Mouse (Mus musculus) spleen, embryonic (tissue): Measurements from ENCODE around the gene Plcb4.

Experiments used
- CTCF ChIA-PET: fragments of 350-600 bp; sonication (Branson Sonifier 250); formaldehyde crosslinking; loops from one replicate; lab custom pipeline; 2022; lab: Charles Lee

Plcb4 gene

GRCm38 (mm10) chr2:135810841-135811240 is 152.0 kb downstream of the Plcb4 start:
- CTCF ChIA-PET = no interaction called here

- CTCF ChIA-PET = no interaction called here
These were observed 152.8 kb downstream of the Plcb4 start for GRCm38 (mm10) chr2:135811453-135812101.

- CTCF ChIA-PET = no interaction called here
These were observed 154.0 kb downstream of the Plcb4 start for GRCm38 (mm10) chr2:135812701-135813246.

- CTCF ChIA-PET = no interaction called here
These were observed 161.9 kb downstream of the Plcb4 start for GRCm38 (mm10) chr2:135820691-135821090.

- CTCF ChIA-PET = no interaction called here
These were observed 164.9 kb downstream of the Plcb4 start for GRCm38 (mm10) chr2:135823690-135824089.

- CTCF ChIA-PET = no interaction called here
These were observed 165.9 kb downstream of the Plcb4 start for GRCm38 (mm10) chr2:135824757-135825156.

GRCm38 (mm10) chr2:135825645-135826044 is 166.8 kb downstream of the Plcb4 start:
- CTCF ChIA-PET = no interaction called here

- CTCF ChIA-PET = no interaction called here
These were observed 168.0 kb downstream of the Plcb4 start for GRCm38 (mm10) chr2:135826616-135827360.

GRCm38 (mm10) chr2:135828446-135828845 is 169.6 kb downstream of the Plcb4 start:
- CTCF ChIA-PET = no interaction called here

- CTCF ChIA-PET = no interaction called here
These were observed 174.9 kb downstream of the Plcb4 start for GRCm38 (mm10) chr2:135833743-135834142.

GRCm38 (mm10) chr2:135834435-135834834 is 175.6 kb downstream of the Plcb4 start:
- CTCF ChIA-PET = no interaction called here

GRCm38 (mm10) chr2:135835911-135836310 is 177.1 kb downstream of the Plcb4 start:
- CTCF ChIA-PET = no interaction called here

GRCm38 (mm10) chr2:135836426-135836825 is 177.6 kb downstream of the Plcb4 start:
- CTCF ChIA-PET = no interaction called here

- CTCF ChIA-PET = no interaction called here
These were observed 178.9 kb downstream of the Plcb4 start for GRCm38 (mm10) chr2:135837730-135838129.

- CTCF ChIA-PET = no interaction called here
These were observed 179.3 kb downstream of the Plcb4 start for GRCm38 (mm10) chr2:135838135-135838534.

GRCm38 (mm10) chr2:135838651-135839286 is 180.0 kb downstream of the Plcb4 start:
- CTCF ChIA-PET = no interaction called here

GRCm38 (mm10) chr2:135843721-135844120 is 184.9 kb downstream of the Plcb4 start:
- CTCF ChIA-PET = no interaction called here

GRCm38 (mm10) chr2:135846903-135847302 is 188.1 kb downstream of the Plcb4 start:
- CTCF ChIA-PET = no interaction called here

- CTCF ChIA-PET = no interaction called here
These were observed 188.9 kb downstream of the Plcb4 start for GRCm38 (mm10) chr2:135847738-135848137.

- CTCF ChIA-PET = no interaction called here
These were observed 189.4 kb downstream of the Plcb4 start for GRCm38 (mm10) chr2:135848169-135848568.

GRCm38 (mm10) chr2:135851964-135852363 is 193.2 kb downstream of the Plcb4 start:
- CTCF ChIA-PET = no interaction called here

- CTCF ChIA-PET = no interaction called here
These were observed 194.3 kb downstream of the Plcb4 start for GRCm38 (mm10) chr2:135853085-135853484.
